Mouse (Mus musculus) layer of hippocampus, postnatal 25 days (tissue): Measurements from ENCODE around the gene Ccnd3. TPM values are rescaled to one million over a fixed set of nuclear protein-coding genes. Genes with fewer than 3 reads are reported as not detected.
"Not testable (repeated sequence)": the region's sequence is repeated elsewhere in the genome, so short reads cannot be mapped to it uniquely, and the experiment has no call there.

Experiments
- DNase-seq, 2 experiments: peaks; one replicate each; pipeline ENCODE4 v3.0.0; 2022; ENCODE audit warnings: mixed read lengths in 2 of 2, low spot score in 1 of 2; ENCODE audit errors: extremely low spot score in 1 of 2
- total RNA-seq, 2 experiments: library from RNA; stranded (reverse); gene quantifications; 2 replicates each; pipeline ENCODE4 v1.2.3; 2021

Gene Ccnd3
- total RNA-seq, 2 experiments from 2014 or later = 30.2 to 39.9 TPM

DNA sequence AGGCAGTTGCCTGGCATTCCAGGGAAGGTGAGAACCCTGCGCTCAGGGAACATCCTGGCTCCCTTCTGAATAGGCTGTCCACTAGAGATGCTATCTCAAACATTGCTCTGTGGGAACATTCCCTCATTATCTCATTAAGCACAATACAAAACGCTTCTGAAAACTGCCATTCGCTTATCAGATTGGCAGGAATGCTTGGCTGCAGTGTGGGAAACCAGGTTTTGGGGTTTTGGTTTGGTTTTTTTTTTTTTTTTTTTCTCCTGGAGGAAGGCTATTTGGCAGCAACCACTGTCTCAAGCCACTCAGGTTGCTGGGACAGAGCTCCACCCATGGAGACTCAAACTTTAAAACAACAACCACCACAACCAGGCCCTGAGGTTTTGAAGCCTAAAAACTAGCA is 25.0 kb upstream of the Ccnd3 start:
- no peak for DNase-seq

DNA sequence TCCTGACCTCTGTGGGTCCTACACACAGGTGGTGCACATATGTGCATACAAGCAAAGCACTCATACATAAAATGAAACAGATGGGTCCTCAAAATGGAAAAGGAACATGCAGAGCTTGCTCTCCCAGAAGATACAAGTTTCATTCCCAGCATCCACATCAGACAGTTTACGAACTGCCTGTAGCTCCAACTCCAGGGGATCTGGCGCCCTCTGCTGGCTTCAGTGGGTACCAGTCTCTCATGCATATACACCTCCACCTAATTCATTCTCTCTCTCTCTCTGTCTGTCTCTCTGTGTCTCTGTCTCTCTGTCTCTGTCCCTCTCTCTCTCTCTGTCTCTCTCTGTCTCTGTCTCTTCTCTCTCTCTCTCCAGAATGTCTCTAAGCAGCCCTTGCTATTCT is 22.4 kb upstream of the Ccnd3 start:
- DNase-seq = peak in 1 of 2 experiments; percentile 67

DNA sequence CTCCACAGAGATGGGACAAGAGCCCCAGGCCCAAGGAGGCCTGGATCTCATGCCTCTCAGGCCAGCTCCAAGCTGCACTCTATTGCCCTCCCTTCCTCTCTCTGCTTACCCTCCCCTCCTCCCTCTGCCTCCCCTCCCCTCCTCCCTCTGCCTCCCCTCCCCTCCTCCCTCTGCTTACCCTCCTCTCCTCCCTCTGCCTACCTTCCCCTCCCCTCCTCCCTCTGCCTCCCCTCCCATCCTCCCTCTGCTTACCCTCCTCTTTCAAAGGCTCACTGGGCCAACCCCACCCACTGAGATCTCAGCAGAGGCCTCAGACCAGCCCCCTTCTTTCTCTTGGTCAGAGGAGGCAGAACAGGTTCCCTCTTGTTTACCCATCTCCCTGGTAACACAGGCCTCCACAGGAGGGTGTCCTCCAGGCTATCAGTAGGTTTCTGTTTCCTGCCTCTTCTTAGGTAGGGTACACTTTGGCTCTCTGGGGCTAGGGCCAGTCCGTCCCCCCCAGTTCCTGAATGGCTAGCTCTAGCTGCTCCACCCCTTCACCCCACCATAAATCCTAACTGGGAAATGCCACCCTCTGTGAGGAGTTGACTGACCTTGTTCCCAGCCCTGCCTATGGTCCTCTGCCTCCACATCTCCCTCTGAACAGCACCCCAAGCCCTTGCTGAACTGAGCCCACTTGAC is 20.5 kb upstream of the Ccnd3 start:
- no peak for DNase-seq

DNA sequence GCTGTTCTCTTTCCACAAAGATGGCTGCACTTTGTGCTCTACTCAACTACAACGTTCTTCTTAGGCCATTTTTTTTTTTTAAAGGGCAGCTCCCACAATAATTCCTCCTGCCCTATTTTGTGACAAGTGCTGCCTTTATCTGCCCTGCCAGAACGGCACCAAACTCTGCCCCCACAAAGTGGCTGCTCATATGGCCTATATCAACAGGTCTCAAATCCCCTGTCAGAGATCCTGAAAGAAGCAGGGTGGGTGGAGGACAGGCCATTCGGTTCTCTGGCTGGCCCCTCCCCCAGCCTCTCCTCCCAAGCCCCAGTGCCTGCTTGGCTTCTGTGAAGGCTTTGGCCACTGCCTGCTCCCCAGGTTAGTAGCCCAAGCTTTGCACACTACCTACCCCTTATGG is 19.9 kb upstream of the Ccnd3 start:
- DNase-seq = no peak

DNA sequence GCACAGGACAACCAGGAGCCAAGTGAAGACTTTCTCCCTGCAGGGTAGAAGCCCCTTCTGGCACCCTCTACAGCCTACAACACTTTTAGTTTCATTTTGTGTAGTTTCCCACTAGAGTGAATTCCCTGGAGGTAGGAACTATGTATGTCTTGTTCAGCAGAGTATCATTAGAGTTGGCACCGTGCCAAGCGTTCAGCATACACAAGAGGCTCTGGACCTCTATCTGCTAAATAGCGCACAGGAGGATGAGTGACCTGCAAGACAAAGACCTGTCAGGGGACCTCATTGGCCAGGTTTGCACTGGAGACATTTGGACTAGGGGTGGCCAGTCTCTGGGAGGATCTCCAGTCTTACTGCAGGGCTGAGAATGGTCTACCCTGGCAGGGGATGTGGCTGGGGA is 19.1 kb upstream of the Ccnd3 start:
- DNase-seq = no peak

DNA sequence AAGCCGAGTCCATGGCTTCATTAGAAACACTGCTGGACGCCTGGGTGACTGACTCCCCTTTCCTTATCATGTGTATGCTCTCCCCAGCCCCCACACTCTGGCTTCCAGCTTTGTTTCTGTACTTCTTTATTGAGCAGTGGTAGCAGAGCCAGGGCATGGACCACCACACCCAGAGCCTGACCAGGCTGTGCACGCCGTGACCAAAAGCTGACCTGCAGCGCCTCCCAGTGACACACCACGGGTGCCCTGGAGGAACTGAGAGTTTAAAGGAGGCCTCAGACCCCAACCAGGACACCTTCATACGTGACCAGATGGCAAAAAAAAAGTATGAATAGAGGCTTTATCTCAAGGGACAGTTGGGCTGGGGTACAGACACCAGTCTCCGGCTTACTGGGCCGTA is 14.1 kb upstream of the Ccnd3 start:
- DNase-seq = no peak

DNA sequence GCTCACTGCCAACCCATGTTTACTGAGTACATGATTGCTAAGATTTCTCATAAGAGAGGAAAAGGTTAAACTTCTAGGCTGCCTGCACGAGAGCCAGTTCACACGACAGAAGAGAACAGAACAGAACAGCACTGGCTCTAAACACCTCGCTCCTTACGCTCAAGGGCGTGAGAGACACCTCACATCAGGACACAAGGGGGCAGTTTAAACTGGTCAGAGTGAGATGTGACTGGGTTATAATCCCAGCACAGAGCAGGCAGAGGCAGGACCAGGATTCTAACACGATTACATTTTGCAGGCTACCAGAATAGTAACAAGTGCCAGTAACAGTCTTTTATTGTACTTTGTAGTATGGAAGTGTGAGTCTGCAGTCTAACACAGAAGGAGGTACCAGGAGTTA is 12.1 kb upstream of the Ccnd3 start:
- DNase-seq = no peak

DNA sequence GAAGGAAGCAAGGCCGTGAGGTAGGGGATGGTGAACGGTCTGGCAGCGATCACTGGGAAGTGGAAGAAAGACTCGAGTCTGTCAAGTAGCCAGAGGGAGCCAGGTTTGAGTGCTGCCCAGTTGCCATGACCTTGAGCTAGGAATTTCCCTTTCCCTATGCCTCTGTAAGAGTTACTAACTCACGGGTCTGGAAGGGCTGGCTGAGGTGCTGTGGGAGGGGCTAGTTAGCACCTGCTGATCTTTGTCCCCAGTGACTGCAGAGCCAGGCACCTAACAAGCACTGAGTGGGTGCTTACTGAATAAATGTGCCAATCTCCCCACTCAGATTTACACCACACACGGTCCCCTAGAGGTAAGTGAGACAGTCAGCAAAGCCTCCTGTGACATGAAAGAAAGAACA is 11.2 kb upstream of the Ccnd3 start:
- DNase-seq = no peak

DNA sequence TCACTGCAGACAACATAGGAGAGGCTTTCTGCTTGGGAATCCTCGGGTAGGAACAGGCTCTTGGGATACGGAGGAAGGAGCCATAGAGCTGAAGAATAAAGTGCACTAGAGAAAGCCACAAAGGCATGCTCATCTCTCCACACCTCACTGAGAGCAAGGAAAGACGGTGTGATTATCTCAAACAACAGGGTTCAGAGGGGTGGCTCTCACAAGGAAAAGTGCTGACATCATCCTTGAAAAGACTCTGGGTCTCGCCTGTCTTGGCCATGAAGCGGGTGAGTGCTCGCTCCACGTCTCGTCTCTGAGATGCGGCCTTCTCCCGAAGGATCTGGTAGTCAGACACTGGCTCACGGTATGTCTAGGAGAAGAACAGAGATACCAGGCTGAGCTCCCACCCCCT is 10.7 kb upstream of the Ccnd3 start:
- DNase-seq = no peak

DNA sequence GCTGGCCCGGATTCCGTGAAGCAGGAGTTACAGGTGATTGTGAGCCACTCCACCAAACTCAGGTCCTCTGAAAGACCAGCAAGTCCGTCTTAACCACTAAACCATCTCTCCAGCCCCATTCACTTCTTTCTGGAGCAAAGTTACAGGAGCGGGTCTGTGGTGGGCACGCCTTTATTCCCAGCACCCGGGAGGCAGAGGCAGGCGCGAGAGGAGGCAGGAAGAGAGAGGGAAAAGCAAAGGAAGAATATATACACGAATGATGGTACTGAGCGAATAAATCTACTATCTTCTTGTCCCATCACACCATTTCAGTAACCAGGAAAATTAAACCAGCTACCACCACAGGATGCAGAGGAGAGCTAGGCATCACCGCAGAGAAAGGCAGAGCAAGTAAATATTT is 3.3 kb upstream of the Ccnd3 start:
- DNase-seq = no peak

DNA sequence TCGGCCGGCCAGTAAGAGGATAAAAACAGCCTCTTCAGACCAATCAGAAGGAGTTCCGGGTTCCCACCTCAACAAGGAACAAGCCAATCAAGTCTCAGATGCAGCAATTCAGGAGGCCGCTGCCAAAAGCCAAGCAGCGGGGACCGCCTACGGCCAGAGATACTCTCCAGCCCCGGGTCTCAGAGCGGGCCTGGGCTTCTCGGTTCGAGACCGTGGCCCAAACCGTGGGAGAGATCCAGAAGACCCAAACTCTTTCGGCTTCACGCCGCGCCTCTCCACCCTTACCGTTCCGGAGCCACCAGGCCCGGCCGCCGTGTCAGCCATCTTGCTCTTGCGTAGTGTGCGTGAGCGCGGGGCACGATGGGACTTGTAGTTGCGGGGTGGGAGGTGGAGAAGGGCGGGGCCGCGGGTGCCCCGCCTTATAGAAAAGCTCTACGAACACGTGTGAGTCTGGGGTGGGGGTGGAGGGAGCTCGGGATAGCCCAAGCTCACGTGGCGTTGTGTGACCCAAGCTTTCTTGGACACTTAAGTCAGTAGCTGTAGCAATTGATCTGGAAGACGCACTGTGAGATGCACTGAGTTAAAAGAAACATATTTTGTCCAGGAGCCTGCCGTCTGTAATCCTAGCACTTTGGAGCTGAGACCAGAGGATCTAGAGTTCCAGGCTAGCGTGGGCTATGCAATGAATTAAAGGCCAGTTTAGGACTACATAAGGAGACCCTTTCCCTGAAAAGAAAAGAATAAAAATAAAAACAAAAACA is 2.7 kb upstream of the Ccnd3 start, which contains the start of gene Taf8:
Gene Taf8 (minus strand): TSS at position 347 of the 761 bp plus-strand sequence.
- peak; percentile 84 to 96 for DNase-seq

DNA sequence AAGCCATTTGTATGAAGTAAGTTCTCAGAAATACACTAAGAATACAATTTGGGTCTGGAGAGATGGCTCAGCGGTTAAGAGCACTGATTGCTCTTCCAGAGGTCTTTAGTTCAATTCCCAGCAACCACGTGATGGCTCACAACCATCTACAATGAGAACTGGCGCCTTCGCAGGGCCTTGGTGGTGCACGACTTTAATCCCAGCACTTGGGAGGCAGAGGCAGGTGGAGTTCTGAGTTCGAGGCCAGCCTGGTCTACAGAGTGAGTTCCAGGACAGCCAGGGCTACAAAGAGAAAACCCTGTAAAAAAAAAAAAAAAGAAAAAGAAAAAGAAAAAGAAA is 2.2 kb upstream of the Ccnd3 start:
- not testable (repeated sequence) for DNase-seq

DNA sequence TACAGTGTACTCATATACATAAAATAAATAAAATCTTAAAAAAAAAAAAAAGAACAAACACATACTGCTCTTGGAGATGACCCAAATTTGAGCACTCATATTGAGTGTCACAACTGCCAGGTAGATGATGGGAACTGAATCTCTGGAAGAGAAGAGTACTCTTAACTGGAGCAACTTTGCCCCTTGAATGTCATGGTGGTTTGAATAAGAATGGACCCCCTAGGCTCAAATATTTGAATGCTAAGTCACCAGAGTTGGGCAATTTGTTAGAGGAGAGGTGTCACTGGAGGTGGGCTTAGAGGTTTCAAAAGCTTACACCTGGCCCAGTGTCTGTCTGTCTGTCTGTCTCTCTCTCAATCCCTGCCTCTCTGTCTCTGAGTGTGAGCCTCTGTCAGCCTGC is 1.2 kb upstream of the Ccnd3 start:
- DNase-seq = no peak

DNA sequence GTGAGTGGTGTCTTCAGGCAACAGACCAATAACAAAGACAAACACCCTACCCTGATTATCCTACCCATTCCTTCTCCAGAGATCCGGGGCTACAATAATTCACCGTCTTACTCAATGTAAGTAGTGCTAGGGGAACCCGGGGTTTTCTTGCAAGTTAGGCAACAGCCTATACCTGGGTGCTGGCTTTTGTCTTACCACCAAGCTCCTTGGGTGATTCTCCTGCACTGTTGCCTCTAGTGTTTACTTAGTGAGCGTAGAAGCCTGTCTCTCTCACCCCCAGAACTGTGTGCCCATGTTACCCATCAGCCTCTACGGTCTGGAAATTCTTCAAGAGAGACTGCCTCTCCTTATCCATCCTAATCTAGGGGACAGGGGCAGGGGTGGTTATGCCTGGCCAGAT is 623 bp upstream of the Ccnd3 start:
- DNase-seq = no peak

DNA sequence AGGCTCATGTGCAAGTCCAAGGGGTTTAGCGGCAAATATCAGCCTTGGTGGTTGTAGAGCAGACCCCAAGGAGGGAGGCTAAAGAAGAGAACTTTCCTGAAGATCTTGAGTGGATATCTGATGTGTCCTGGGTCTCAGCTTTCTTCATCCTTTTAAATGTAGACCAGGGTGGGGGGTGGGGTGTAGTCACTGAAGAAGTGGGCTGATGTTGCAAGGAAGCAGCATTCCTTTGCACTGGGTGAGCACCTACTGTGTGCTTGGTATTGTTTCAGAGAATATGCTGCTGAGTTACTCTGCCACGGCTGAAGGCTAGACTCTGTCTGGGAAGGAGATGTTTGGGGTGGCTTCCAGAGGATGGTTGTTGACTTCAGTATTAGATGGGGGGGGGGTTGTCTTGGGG is 715 bp downstream of the Ccnd3 start:
- no peak for DNase-seq

DNA sequence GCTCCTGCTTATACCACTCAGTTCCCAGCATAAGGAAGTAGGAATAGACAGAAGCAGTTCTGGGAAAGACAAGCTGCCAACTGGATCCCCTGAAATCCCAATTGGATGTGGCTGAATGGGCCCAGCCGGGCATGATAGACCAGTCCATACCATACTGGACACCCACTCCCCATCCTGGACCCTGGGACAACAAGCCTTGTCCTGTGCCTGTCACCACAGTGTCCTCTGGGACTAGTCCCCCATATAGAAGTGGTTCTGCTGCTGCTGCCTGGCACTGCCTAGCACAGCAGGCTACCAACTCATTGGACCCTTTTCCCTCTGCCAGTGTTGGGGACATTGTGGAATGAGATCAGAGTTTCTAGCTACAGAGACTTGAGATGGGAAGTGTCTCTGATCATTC is 1.2 kb downstream of the Ccnd3 start:
- no peak for DNase-seq

DNA sequence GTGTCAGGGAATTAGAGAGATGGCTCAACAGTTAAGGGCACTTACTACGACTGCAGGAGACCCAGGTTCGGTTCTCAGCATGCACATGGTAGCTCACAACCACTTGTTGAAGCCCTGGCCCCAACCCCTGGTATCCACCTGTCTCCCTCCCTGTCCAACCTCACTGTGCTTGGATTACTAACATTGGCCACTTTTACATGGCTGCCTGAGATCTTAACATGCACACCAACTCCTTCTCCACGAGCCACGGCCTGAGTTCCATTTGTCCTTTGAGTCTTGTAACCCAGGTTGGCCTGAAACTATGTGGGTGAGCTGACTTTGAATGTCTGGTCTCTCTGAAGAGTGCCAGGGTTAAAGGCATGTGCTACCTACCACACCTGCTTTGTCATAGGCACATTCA is 1.8 kb downstream of the Ccnd3 start:
- no peak for DNase-seq

DNA sequence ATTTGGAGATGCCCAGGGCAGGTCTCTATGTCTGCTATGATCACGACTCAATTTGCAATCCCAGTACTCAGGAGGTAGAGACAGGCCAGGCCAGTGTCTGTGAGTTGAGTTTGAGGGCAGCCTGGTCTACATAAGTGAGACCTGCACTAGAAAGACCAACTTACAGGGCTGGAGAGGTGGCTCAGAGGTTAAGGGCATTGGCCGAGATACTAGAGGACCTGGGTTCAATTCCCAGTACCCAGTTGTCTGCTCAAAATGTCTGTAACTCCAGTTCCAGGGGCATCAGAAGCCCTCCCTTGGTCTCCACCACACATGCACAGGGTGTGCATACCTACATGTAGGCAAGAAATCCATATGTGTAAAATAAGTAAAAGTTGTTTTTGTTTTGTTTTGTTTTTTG is 2.7 kb downstream of the Ccnd3 start:
- no peak for DNase-seq

DNA sequence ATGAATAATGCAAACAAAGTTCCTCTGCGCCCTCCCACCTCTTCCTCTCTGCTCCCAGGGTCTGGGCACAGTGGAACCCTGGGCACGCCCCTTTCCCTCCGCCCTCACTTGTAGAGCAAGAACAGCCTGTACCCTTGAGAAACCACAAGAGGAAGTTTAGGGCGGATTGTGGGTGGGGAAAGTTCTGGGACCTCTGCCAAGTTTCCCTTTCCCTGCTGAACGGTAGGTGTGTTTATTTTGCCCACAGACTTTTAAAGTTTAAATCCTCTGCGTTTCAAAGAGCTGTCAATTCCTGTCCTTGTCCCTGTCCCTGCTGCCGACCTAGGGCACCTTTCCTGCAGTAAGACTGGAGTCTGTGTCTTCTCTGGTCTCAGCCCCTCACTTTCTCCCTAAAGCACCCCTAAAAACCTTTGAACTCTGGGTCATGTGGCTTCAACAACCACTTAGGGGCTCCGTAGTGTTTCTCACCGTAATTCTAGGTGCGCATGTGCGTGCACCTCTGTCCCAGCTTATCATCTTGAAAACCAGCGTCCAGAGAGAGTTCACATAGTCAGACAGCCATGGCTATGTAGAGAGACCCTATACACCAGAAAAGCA is 3.3 kb downstream of the Ccnd3 start:
- peak; percentile 28 to 63 for DNase-seq

DNA sequence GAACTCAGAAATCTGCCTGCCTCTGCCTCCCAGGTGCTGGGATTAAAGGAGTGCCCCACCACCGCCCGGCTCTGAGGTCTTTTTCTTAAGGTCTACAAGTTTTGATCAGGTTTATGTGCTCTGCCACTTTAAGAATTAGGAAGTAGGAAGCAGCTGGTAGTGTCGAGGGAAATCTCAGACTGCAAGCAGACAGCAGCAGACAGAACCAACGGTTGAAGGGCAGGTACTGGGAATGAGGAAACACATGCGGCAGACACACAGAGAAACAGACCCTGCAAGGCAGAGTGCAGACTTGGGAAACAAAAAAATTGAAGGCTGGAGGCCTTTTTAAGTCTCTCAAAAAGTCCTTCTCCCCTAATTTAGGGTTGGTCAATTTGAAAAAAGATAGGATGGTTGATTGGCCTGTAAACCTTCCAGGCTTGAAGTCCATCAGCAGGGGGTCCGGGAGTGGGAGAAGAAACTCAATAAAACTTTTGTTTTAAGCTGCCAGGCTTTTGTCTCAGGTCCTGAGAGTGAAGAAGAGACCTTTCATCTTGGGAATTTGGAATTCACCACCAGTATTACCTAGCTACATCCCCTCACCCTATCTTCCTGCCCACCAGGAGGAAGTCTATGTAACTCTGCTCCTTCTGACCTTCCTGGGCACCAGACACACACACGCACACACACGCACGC is 4.3 kb downstream of the Ccnd3 start:
- no peak for DNase-seq
